Mouse (Mus musculus) liver, adult 2 months (tissue): Measurements from ENCODE around the gene Cyp2u1.
A peak's percentile ranks its signal among the peaks of the same experiment; 100 is the strongest.

Experiments
- CTCF ChIP-seq: fragments of 200-500 bp; IDR thresholded peaks from 2 replicates; pipeline ENCODE4 v1.5.1; 2011; ENCODE audit warnings: low read depth, low read length, control low read depth
- POLR2A ChIP-seq: fragments of 200-500 bp; IDR thresholded peaks from 2 replicates; pipeline ENCODE4 v1.6.1; 2011; ENCODE audit warnings: low read length, control low read depth; ENCODE audit not compliant: insufficient read depth; ENCODE audit errors: extremely low read depth

DNA sequence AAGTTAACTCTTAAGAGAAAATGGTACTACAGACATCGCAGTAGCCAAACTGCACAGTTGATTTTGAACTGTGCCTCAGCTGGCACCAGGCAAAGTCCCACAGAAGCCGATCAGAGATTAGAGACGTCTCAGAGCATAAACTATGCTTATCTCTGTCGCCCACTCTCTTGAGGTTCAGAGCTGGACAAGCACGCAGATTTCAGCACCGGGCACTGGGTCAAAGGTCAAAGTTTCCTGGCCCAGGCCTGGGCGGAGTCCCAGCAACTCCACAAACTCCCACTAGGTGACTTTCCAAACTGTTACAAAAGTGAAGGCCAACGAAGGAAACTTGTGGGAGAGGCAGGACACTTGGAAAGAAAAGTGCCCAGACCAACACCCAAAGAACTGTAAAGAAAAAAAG, 31.9 kb downstream of the Cyp2u1 start:
- 0 out of 2 replicates have a peak, but pooled peaks have one; percentile 30 for TF ChIP-seq CTCF
- TF ChIP-seq POLR2A, result no peak
